Mouse (Mus musculus): ENCODE results near the gene Olfr1014. TPM values are rescaled to one million over a fixed set of nuclear protein-coding genes. Genes with fewer than 3 reads are reported as not detected.
A peak's percentile ranks its signal among the peaks of the same experiment; 100 is the strongest.

Gene Olfr1014
- not detected for total RNA-seq (2021)
- long read RNA-seq, experiment 1 = 0 reads
- long read RNA-seq, experiment 2 = 0 reads

DNA sequence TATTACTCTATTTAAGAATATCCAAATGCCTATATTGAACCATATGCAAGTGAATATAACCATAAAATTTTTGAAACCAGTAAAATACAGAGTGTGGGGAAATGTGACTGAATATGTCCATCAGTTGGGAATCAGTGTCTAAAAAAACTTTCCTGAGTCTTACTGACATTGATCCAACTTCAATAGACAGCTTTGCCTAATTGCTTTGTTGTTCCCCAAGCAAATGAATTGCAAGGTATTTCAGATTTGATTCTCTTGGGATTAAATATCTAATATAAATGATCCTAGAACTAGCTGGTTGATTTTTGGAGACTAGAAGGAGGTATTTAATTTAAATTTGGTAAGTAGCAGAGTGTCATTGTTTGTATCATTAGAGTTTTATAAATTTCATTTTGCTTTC, at the start of gene Olfr1014:
TSS of gene Olfr1014 (plus strand) at position 301 of the 400 bp plus-strand sequence.
- no peak for DNase-seq

DNA sequence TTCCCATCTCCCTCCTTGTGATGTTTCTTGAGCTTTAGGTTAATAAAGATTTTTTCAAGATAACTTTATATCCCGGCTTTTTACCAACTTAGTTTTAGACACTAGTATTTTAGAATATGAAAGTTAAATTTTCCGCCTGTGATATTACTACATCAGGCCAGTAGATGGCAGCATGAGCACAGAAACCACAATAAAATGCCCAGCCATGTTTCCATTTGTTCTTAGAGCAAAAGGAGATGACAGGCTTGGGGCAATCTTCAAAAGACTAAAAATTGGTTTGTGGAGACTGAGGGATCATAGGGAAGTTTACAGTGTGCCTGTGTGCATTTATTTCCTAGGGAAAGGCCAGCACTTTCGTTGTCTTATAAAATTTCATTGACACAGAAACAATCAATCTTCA, 46.7 kb upstream of the Olfr1014 start:
- DNase-seq = peak in 1 of 2 experiments; percentile 46

DNA sequence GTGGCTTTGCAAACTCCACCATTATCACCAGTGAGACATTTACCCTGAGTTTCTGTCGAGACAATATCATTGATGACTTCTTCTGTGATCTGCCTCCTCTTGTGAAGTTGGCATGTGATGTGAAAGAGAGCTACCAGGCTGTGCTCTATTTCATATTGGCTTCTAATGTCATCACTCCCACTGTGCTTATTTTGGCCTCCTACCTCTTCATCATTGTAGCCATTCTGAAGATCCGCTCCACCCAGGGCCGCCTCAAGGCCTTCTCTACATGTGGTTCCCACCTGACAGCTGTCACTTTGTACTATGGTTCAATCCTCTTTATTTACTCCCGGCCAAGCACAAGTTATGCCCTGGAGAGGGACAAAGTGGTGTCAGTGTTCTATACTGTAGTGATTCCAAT, 18.7 kb upstream of the Olfr1014 start:
- no peak for DNase-seq

- DNase-seq = no peak
These were observed 9.8 kb upstream of the Olfr1014 start, which contains the start of gene Olfr1012 for GRCm38 (mm10) chr2:85762666-85763065. Gene Olfr1012, minus strand, starts transcription at chr2:85762766.

GRCm38 (mm10) chr2:85766798-85767197, 5.7 kb upstream of the Olfr1014 start, which contains the start of gene Olfr1013:
Gene Olfr1013, plus strand, starts transcription at chr2:85767098.
- DNase-seq = no peak

- DNase-seq = no peak
These were observed 9.2 kb downstream of the Olfr1014 start, which contains the start of gene Olfr1015 for GRCm38 (mm10) chr2:85781717-85782116. Gene Olfr1015, plus strand, starts transcription at chr2:85782017.

GRCm38 (mm10) chr2:85792331-85792730, 19.8 kb downstream of the Olfr1014 start:
- no peak for DNase-seq

- DNase-seq = no peak
These were observed 29.9 kb downstream of the Olfr1014 start, which contains the start of gene Olfr1016 for GRCm38 (mm10) chr2:85802444-85802843. Gene Olfr1016, minus strand, starts transcription at chr2:85802544.

- no peak for DNase-seq
These were observed 32.0 kb downstream of the Olfr1014 start for GRCm38 (mm10) chr2:85804501-85804900.

- no peak for DNase-seq
These were observed 45.7 kb downstream of the Olfr1014 start, which contains the start of gene Olfr1018 for GRCm38 (mm10) chr2:85818179-85818578. Gene Olfr1018, plus strand, starts transcription at chr2:85818479.

Other genes starting within 250 kb of the Olfr1014 start
- not detected for gene Olfr996, start 193.5 kb upstream of the Olfr1014 start, total RNA-seq (2021)
- not detected for gene Olfr998, start 183.8 kb upstream of the Olfr1014 start, total RNA-seq (2021)
- not detected for gene Olfr1000, start 160.8 kb upstream of the Olfr1014 start, total RNA-seq (2021)
- gene Olfr1002, start 122.0 kb upstream of the Olfr1014 start, total RNA-seq (2021) = not detected
- not detected for gene Olfr154, start 108.3 kb upstream of the Olfr1014 start, total RNA-seq (2021)
- not detected for gene Olfr1006, start 93.9 kb upstream of the Olfr1014 start, total RNA-seq (2021)
- not detected for gene Olfr1008, start 83.3 kb upstream of the Olfr1014 start, total RNA-seq (2021)
- gene Olfr1009, start 57.3 kb upstream of the Olfr1014 start, total RNA-seq (2021) = not detected
- not detected for gene Olfr1012, start 9.9 kb upstream of the Olfr1014 start, total RNA-seq (2021)
- gene Olfr1013, start 5.6 kb upstream of the Olfr1014 start, total RNA-seq (2021) = not detected
- not detected for gene Olfr1015, start 9.3 kb downstream of the Olfr1014 start, total RNA-seq (2021)
- not detected for gene Olfr1016, start 29.8 kb downstream of the Olfr1014 start, total RNA-seq (2021)
- gene Olfr1018, start 45.8 kb downstream of the Olfr1014 start, total RNA-seq (2021) = not detected
- not detected for gene Olfr1019, start 72.8 kb downstream of the Olfr1014 start, total RNA-seq (2021)
- not detected for gene Olfr1020, start 74.3 kb downstream of the Olfr1014 start, total RNA-seq (2021)
- not detected for gene Olfr1022, start 95.9 kb downstream of the Olfr1014 start, total RNA-seq (2021)
- not detected for gene Olfr1023, start 112.9 kb downstream of the Olfr1014 start, total RNA-seq (2021)
- not detected for gene Olfr1024, start 132.3 kb downstream of the Olfr1014 start, total RNA-seq (2021)
- gene Olfr1025-ps1, start 142.5 kb downstream of the Olfr1014 start, total RNA-seq (2021) = not detected
- not detected for gene Olfr1026, start 148.8 kb downstream of the Olfr1014 start, total RNA-seq (2021)
- not detected for gene Olfr1028, start 177.7 kb downstream of the Olfr1014 start, total RNA-seq (2021)
- not detected for gene Olfr1029, start 201.2 kb downstream of the Olfr1014 start, total RNA-seq (2021)
- not detected for gene Olfr1030, start 206.6 kb downstream of the Olfr1014 start, total RNA-seq (2021)
- not detected for gene Olfr1031, start 217.6 kb downstream of the Olfr1014 start, total RNA-seq (2021)
- gene Olfr1032, start 232.8 kb downstream of the Olfr1014 start, total RNA-seq (2021) = not detected
- 1 to 10 TPM; 5.0 to 6.7 TPM for gene Olfr1033, start 247.9 kb downstream of the Olfr1014 start, total RNA-seq (2021)

Data from heart, adult 18-20 months (tissue).